Mouse (Mus musculus) MEL (cell line): ENCODE measurements around the gene Frat1. TPM values are rescaled to one million over a fixed set of nuclear protein-coding genes. Genes with fewer than 3 reads are reported as not detected.

Source experiments
- DNase-seq: peaks from one replicate; pipeline ENCODE4 v3.0.0; 2011; ENCODE audit warnings: low read depth, low spot score
- H3K27ac ChIP-seq: 2 replicates; pipeline ENCODE4 v1.5.1; 2012; ENCODE audit warnings: low read depth, mild to moderate bottlenecking, control low read depth, low read length, moderate library complexity; ENCODE audit not compliant: control insufficient read depth
- H3K27me3 ChIP-seq, 2 experiments: fragments of 150-350 bp in 1 of 2; sonication (generic) in 1 of 2; 2 replicates each; pipeline ENCODE4 v1.6.1; 2012; ENCODE audit warnings: low read length in 2 of 2, mild to moderate bottlenecking in 2 of 2, improper control_type of control experiment in 1 of 2, moderate library complexity in 1 of 2; ENCODE audit not compliant: insufficient read depth in 2 of 2, control insufficient read depth in 1 of 2
- H3K36me3 ChIP-seq, 2 experiments: 2 replicates each; pipeline ENCODE4 v1.6.1; 2012 to 2014; ENCODE audit warnings: low read length in 2 of 2, improper control_type of control experiment in 1 of 2, inconsistent platforms in 1 of 2, mild to moderate bottlenecking in 1 of 2; ENCODE audit not compliant: insufficient read depth in 2 of 2, control insufficient read depth in 1 of 2
- H3K4me1 ChIP-seq, 2 experiments: fragments of 150-350 bp in 1 of 2; sonication (generic) in 1 of 2; 2 replicates each; pipeline ENCODE4 v1.6.1; 2012; ENCODE audit warnings: low read length in 2 of 2, improper control_type of control experiment in 1 of 2, mild to moderate bottlenecking in 1 of 2; ENCODE audit not compliant: insufficient read depth in 2 of 2, control insufficient read depth in 1 of 2
- H3K4me3 ChIP-seq, 2 experiments: fragments of 150-350 bp in 1 of 2; sonication (generic) in 1 of 2; 2 replicates each; pipeline ENCODE4 v1.5.1; 2012; ENCODE audit warnings: low read depth in 2 of 2, low read length in 2 of 2, mild to moderate bottlenecking in 2 of 2, moderate library complexity in 2 of 2, control low read depth in 1 of 2, improper control_type of control experiment in 1 of 2; ENCODE audit not compliant: control insufficient read depth in 1 of 2, insufficient read depth in 1 of 2
- H3K79me2 ChIP-seq: 2 replicates; pipeline ENCODE4 v1.6.1; 2012; ENCODE audit warnings: mild to moderate bottlenecking, low read length, moderate library complexity; ENCODE audit not compliant: control insufficient read depth, poor library complexity, insufficient read depth
- H3K9ac ChIP-seq: 2 replicates; pipeline ENCODE4 v1.6.1; 2012; ENCODE audit warnings: low read depth, mild to moderate bottlenecking, control low read depth, low read length, moderate library complexity; ENCODE audit not compliant: control insufficient read depth, poor library complexity, severe bottlenecking
- H3K9me3 ChIP-seq: fragments of 150-350 bp; sonication (generic); replicated peaks from 2 replicates; pipeline ENCODE4 v1.6.1; 2012; ENCODE audit warnings: mild to moderate bottlenecking, low read length, improper control_type of control experiment, moderate library complexity; ENCODE audit not compliant: insufficient read depth
- BHLHE40 ChIP-seq: IDR thresholded peaks from 2 replicates; pipeline ENCODE4 v1.6.1; 2012; ENCODE audit warnings: low read depth, mild to moderate bottlenecking, inconsistent platforms, low read length, improper control_type of control experiment, borderline replicate concordance
- CHD1 ChIP-seq: IDR thresholded peaks from 2 replicates; pipeline ENCODE4 v1.6.1; 2012; ENCODE audit warnings: low read depth, mild to moderate bottlenecking, inconsistent platforms, low read length, improper control_type of control experiment
- CHD2 ChIP-seq: IDR thresholded peaks from 2 replicates; pipeline ENCODE4 v1.6.1; 2011; ENCODE audit warnings: low read length, improper control_type of control experiment
- CTCF ChIP-seq, 3 experiments: IDR thresholded peaks in 2 of 3; conservative IDR thresholded peaks in 1 of 3; 2 replicates each; pipeline ENCODE4 v1.5.1; 2011 to 2012; ENCODE audit warnings: low read length in 3 of 3, low read depth in 2 of 3, mild to moderate bottlenecking in 2 of 3, improper control_type of control experiment in 1 of 3, inconsistent platforms in 1 of 3, mixed read lengths in 1 of 3, moderate library complexity in 1 of 3; ENCODE audit not compliant: control insufficient read depth in 1 of 3, insufficient read depth in 1 of 3, poor library complexity in 1 of 3, severe bottlenecking in 1 of 3
- EP300 ChIP-seq, 2 experiments: IDR thresholded peaks; 2 replicates each; pipeline ENCODE4 v1.6.1; 2011; ENCODE audit warnings: improper control_type of control experiment in 2 of 2, low read length in 2 of 2, low read depth in 1 of 2, mild to moderate bottlenecking in 1 of 2
- ETS1 ChIP-seq: IDR thresholded peaks from 2 replicates; pipeline ENCODE4 v1.6.1; 2012; ENCODE audit warnings: low read depth, mild to moderate bottlenecking, inconsistent platforms, low read length, improper control_type of control experiment, moderate library complexity
- JUND ChIP-seq: IDR thresholded peaks from 2 replicates; pipeline ENCODE4 v1.6.1; 2011; ENCODE audit warnings: low read depth, mild to moderate bottlenecking, improper control_type of control experiment, low read length
- KAT2A ChIP-seq: conservative IDR thresholded peaks from 2 replicates; pipeline ENCODE4 v1.6.1; 2012; ENCODE audit warnings: low read depth, low read length, improper control_type of control experiment, inconsistent platforms
- MAX ChIP-seq: IDR thresholded peaks from 2 replicates; pipeline ENCODE4 v1.6.1; 2011; ENCODE audit warnings: low read length, improper control_type of control experiment
- MAZ ChIP-seq: IDR thresholded peaks from 2 replicates; pipeline ENCODE4 v1.6.1; 2012; ENCODE audit warnings: low read depth, mild to moderate bottlenecking, inconsistent platforms, low read length, improper control_type of control experiment
- MYB ChIP-seq: IDR thresholded peaks from 2 replicates; pipeline ENCODE4 v1.6.1; 2011; ENCODE audit warnings: mild to moderate bottlenecking, low read depth, low read length, improper control_type of control experiment
- MYC ChIP-seq: IDR thresholded peaks from 2 replicates; pipeline ENCODE4 v1.6.1; 2011; ENCODE audit warnings: low read depth, mild to moderate bottlenecking, low read length, improper control_type of control experiment, moderate library complexity
- NELFE ChIP-seq: IDR thresholded peaks from 2 replicates; pipeline ENCODE4 v1.6.1; 2011; ENCODE audit warnings: low read depth, low read length, improper control_type of control experiment
- NRF1 ChIP-seq: IDR thresholded peaks from 2 replicates; pipeline ENCODE4 v1.6.1; 2014; ENCODE audit warnings: low read depth, mild to moderate bottlenecking, inconsistent platforms, low read length, improper control_type of control experiment, moderate library complexity; ENCODE audit not compliant: poor library complexity, insufficient read depth, severe bottlenecking
- POLR2A ChIP-seq, 2 experiments: IDR thresholded peaks; 2 replicates each; pipeline ENCODE4 v1.6.1; 2011 to 2012; ENCODE audit warnings: low read length in 2 of 2, mild to moderate bottlenecking in 2 of 2, control low read depth in 1 of 2, improper control_type of control experiment in 1 of 2, low read depth in 1 of 2, moderate library complexity in 1 of 2; ENCODE audit not compliant: control insufficient read depth in 1 of 2, insufficient read depth in 1 of 2, poor library complexity in 1 of 2
- POLR2AphosphoS2 ChIP-seq: IDR thresholded peaks from 2 replicates; pipeline ENCODE4 v1.6.1; 2011; ENCODE audit warnings: low read length, improper control_type of control experiment
- POLR2AphosphoS5 ChIP-seq: IDR thresholded peaks from 2 replicates; pipeline ENCODE4 v1.6.1; 2012; ENCODE audit warnings: low read depth, borderline replicate concordance, mild to moderate bottlenecking, inconsistent platforms, low read length, moderate library complexity, mixed read lengths
- RAD21 ChIP-seq: IDR thresholded peaks from 2 replicates; pipeline ENCODE4 v1.6.1; 2011; ENCODE audit warnings: mild to moderate bottlenecking, low read depth, low read length, improper control_type of control experiment
- RCOR1 ChIP-seq: IDR thresholded peaks from 2 replicates; pipeline ENCODE4 v1.6.1; 2012; ENCODE audit warnings: low read depth, mild to moderate bottlenecking, inconsistent platforms, low read length, improper control_type of control experiment
- TAL1 ChIP-seq: IDR thresholded peaks from 2 replicates; pipeline ENCODE4 v1.6.1; 2012; ENCODE audit warnings: mild to moderate bottlenecking, inconsistent platforms, low read length, moderate library complexity, mixed read lengths
- TBP ChIP-seq: IDR thresholded peaks from 2 replicates; pipeline ENCODE4 v1.8.0; 2011; ENCODE audit warnings: low read depth, low read length, improper control_type of control experiment
- TCF12 ChIP-seq: IDR thresholded peaks from 2 replicates; pipeline ENCODE4 v1.6.1; 2014; ENCODE audit warnings: low read depth, mild to moderate bottlenecking, inconsistent platforms, low read length, improper control_type of control experiment, moderate library complexity
- UBTF ChIP-seq: IDR thresholded peaks from 2 replicates; pipeline ENCODE4 v1.6.1; 2012; ENCODE audit warnings: low read depth, mild to moderate bottlenecking, inconsistent platforms, low read length, improper control_type of control experiment, moderate library complexity, borderline replicate concordance; ENCODE audit not compliant: insufficient read depth
- USF2 ChIP-seq, 2 experiments: IDR thresholded peaks; 2 replicates each; pipeline ENCODE4 v1.6.1; 2011 to 2012; ENCODE audit warnings: improper control_type of control experiment in 2 of 2, low read length in 2 of 2, borderline replicate concordance in 1 of 2, inconsistent platforms in 1 of 2, low read depth in 1 of 2, mild to moderate bottlenecking in 1 of 2; ENCODE audit not compliant: insufficient read depth in 1 of 2
- ZC3H11A ChIP-seq: IDR thresholded peaks from 2 replicates; pipeline ENCODE4 v1.6.1; 2012; ENCODE audit warnings: low read depth, mild to moderate bottlenecking, inconsistent platforms, low read length, improper control_type of control experiment
- ZKSCAN1 ChIP-seq: IDR thresholded peaks from 2 replicates; pipeline ENCODE4 v1.6.1; 2012; ENCODE audit warnings: low read depth, mild to moderate bottlenecking, inconsistent platforms, low read length, improper control_type of control experiment, moderate library complexity
- ZMIZ1 ChIP-seq: IDR thresholded peaks from 2 replicates; pipeline ENCODE4 v1.6.1; 2012; ENCODE audit warnings: low read depth, mild to moderate bottlenecking, inconsistent platforms, low read length, improper control_type of control experiment, moderate library complexity
- polyA plus RNA-seq, 2 experiments: library from polyadenylated mRNA; stranded (reverse) in 1 of 2; unstranded in 1 of 2; fragments of >175 nt in 1 of 2; fragments of >200 nt in 1 of 2; gene quantifications; 2 replicates each; pipeline versions ENCODE4 v1.2.1 to v1.2.4; 2012; ENCODE audit warnings: low replicate concordance in 2 of 2, low read depth in 1 of 2; ENCODE audit not compliant: insufficient read length in 2 of 2, insufficient read depth in 1 of 2, missing spikeins in 1 of 2
- total RNA-seq: library from RNA; depleted of rRNA; stranded (reverse); fragments of 300-350 nt; gene quantifications from 2 replicates; pipeline ENCODE4 v1.2.3, GENCODE M21; 2012

The Frat1 gene
- total and polyA plus RNA-seq, 3 experiments = 31.5 to 36.0 TPM; not detected in 1

DNA sequence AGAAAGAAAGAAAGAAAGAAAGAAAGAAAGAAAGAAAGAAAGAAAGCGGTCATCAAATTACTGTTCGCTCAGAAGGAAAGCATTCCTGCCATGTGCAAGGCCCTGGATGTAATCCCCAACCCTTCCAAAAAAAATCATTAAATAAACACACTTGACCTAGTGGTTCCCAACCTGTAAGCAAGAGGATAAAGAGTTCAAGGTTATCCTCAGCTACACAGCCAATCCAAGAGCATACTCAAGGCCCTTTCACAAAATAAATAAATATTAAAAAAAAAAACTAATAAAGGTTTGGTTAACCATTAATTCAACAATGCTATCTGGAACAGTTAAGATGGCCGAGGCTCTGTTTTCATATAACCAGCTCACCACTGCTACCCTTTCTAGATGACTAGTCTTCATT is 829 bp upstream of the Frat1 start:
- no peaks in the 10 kb centered on the region for H3K27me3 ChIP-seq
- no peaks in the 10 kb centered on the region for H3K9me3 ChIP-seq
- DNase-seq = no peak
- H3K79me2 ChIP-seq = peaks cover 31% of the 10 kb centered on the region
- peaks cover 0 to 33% of the 10 kb centered on the region in 2 experiments; a peak in 2 of 4 replicates for H3K36me3 ChIP-seq
- peak overlapping the region; percentile 94 for H3K27ac ChIP-seq
- H3K4me1 ChIP-seq = peaks cover 16 to 38% of the 10 kb centered on the region in 2 experiments
- TF ChIP-seq ETS1 = no peak
- no peak for TF ChIP-seq TAL1
- no peak for TF ChIP-seq CTCF (IDR thresholded peaks at IDR 0.05 in 2 of 3, conservative IDR thresholded peaks at IDR 0.05 in 1 of 3; ENCODE audit: control insufficient read depth in 1 of 3, insufficient read depth in 1 of 3, low read depth in 2 of 3, low read length in 3 of 3, poor library complexity in 1 of 3, severe bottlenecking in 1 of 3)
- no peak for TF ChIP-seq POLR2AphosphoS5
- TF ChIP-seq RCOR1 = no peak
- TF ChIP-seq ZC3H11A = no peak
- no peak for TF ChIP-seq MAZ
- TF ChIP-seq TBP = no peak
- no peak for TF ChIP-seq KAT2A
- H3K4me3 ChIP-seq = peak overlapping the region; percentile 76 to 78
- peak overlapping the region; percentile 95 for H3K9ac ChIP-seq

- H3K79me2 ChIP-seq = peaks cover 31% of the 10 kb centered on the region
- TF ChIP-seq CHD2 (no peak), ZMIZ1 (peak; percentile 77; the same call in 1 of the 2 replicates), MYC (no peak), TCF12 (0 out of 2 replicates have a peak, but pooled peaks have one; percentile 6), POLR2AphosphoS2 (no peak), UBTF (peak; percentile 75; the same call in 1 of the 2 replicates), NRF1 (no peak), ZKSCAN1 (no peak), CHD1 (no peak), BHLHE40 (no peak), MYB (no peak), RCOR1 (no peak), TAL1 (no peak), USF2 (IDR thresholded peaks at IDR 0.05; ENCODE audit: borderline replicate concordance in 1 of 2, insufficient read depth in 1 of 2, low read depth in 1 of 2, low read length in 2 of 2) (no peak), NELFE (peak; percentile 59; the same call in 1 of the 2 replicates), MAZ (peak; percentile 41; the same call in 1 of the 2 replicates), MAX (peak; percentile 18; the same call in 1 of the 2 replicates), JUND (no peak), RAD21 (no peak), EP300 (IDR thresholded peaks at IDR 0.05; ENCODE audit: low read depth in 1 of 2, low read length in 2 of 2) (no peak), POLR2A (IDR thresholded peaks at IDR 0.05; ENCODE audit: control insufficient read depth in 1 of 2, insufficient read depth in 1 of 2, low read depth in 1 of 2, low read length in 2 of 2, poor library complexity in 1 of 2) (peak; percentile 45 to 62; a peak in 2 of 4 replicates)
- peak overlapping the region; percentile 95 for H3K9ac ChIP-seq
- peaks cover 16 to 33% of the 10 kb centered on the region in 2 experiments for H3K4me1 ChIP-seq
- H3K4me3 ChIP-seq = peak overlapping the region; percentile 78 to 83
- DNase-seq = peak; percentile 85
- peak overlapping the region; percentile 94 for H3K27ac ChIP-seq
- peaks cover 0 to 34% of the 10 kb centered on the region in 2 experiments; a peak in 2 of 4 replicates for H3K36me3 ChIP-seq
- H3K27me3 ChIP-seq = no peaks in the 10 kb centered on the region
- no peaks in the 10 kb centered on the region for H3K9me3 ChIP-seq
Measured at GRCm38 (mm10) chr19:41830106-41831031, 599 bp downstream of the Frat1 start.
